Mouse (Mus musculus): Measurements from ENCODE around the gene Ate1.

Gene Ate1

GRCm38 (mm10) chr7:130407622-130408021 lies 112.5 kb downstream of the Ate1 start:
- in situ Hi-C loops (cut with MseI, MboI): no loop called here

- in situ Hi-C loops (cut with MseI, MboI): no loop called here
Observed at GRCm38 (mm10) chr7:130403346-130403745, 116.8 kb downstream of the Ate1 start.

GRCm38 (mm10) chr7:130394697-130395096 lies 125.5 kb downstream of the Ate1 start:
- in situ Hi-C loops (cut with MseI, MboI): loop anchor here in 1 of 2 experiments (25.0 kb wide), 1 partner anchor 732 kb away; no protein-coding TSS in a partner anchor

- in situ Hi-C loops (cut with MseI, MboI): loop anchor here in 1 of 2 experiments (25.0 kb wide), 1 partner anchor 728 kb away; no protein-coding TSS in a partner anchor
Observed at GRCm38 (mm10) chr7:130390060-130390459, 130.1 kb downstream of the Ate1 start.

- in situ Hi-C loops (cut with MseI, MboI): loop anchor here in 1 of 2 experiments (25.0 kb wide), 1 partner anchor 724 kb away; no protein-coding TSS in a partner anchor
Observed at GRCm38 (mm10) chr7:130386308-130386707, 133.9 kb downstream of the Ate1 start.

GRCm38 (mm10) chr7:130385732-130386294 lies 134.4 kb downstream of the Ate1 start:
- in situ Hi-C loops (cut with MseI, MboI): loop anchor here in 1 of 2 experiments (25.0 kb wide), 1 partner anchor 724 kb away; no protein-coding TSS in a partner anchor

- in situ Hi-C loops (cut with MseI, MboI): loop anchor here in 1 of 2 experiments (25.0 kb wide), 1 partner anchor 720 kb away; no protein-coding TSS in a partner anchor
Observed at GRCm38 (mm10) chr7:130382126-130382525, 138.0 kb downstream of the Ate1 start.

- in situ Hi-C loops (cut with MseI, MboI): loop anchor here in 1 of 2 experiments (25.0 kb wide), 1 partner anchor 719 kb away; no protein-coding TSS in a partner anchor
Observed at GRCm38 (mm10) chr7:130381387-130381951, 138.7 kb downstream of the Ate1 start.

- in situ Hi-C loops (cut with MseI, MboI): loop anchor here in 1 of 2 experiments (25.0 kb wide), 1 partner anchor 719 kb away; no protein-coding TSS in a partner anchor
Observed at GRCm38 (mm10) chr7:130380769-130381355, 139.3 kb downstream of the Ate1 start.

GRCm38 (mm10) chr7:130380367-130380766 lies 139.8 kb downstream of the Ate1 start:
- in situ Hi-C loops (cut with MseI, MboI): loop anchor here in 1 of 2 experiments (25.0 kb wide), 1 partner anchor 718 kb away; no protein-coding TSS in a partner anchor

GRCm38 (mm10) chr7:130379886-130380285 lies 140.3 kb downstream of the Ate1 start:
- in situ Hi-C loops (cut with MseI, MboI): loop anchor here in 1 of 2 experiments (25.0 kb wide), 1 partner anchor 718 kb away; no protein-coding TSS in a partner anchor

GRCm38 (mm10) chr7:130378308-130378707 lies 141.9 kb downstream of the Ate1 start:
- in situ Hi-C loops (cut with MseI, MboI): loop anchor here in 1 of 2 experiments (25.0 kb wide), 1 partner anchor 716 kb away; no protein-coding TSS in a partner anchor

GRCm38 (mm10) chr7:130374311-130374710 lies 145.9 kb downstream of the Ate1 start:
- in situ Hi-C loops (cut with MseI, MboI): no loop called here

- in situ Hi-C loops (cut with MseI, MboI): no loop called here
Observed at GRCm38 (mm10) chr7:130368827-130369641, 151.1 kb downstream of the Ate1 start.

GRCm38 (mm10) chr7:130368036-130368826 lies 151.9 kb downstream of the Ate1 start:
- in situ Hi-C loops (cut with MseI, MboI): no loop called here

- in situ Hi-C loops (cut with MseI, MboI): no loop called here
Observed at GRCm38 (mm10) chr7:130367222-130368035, 152.7 kb downstream of the Ate1 start.

- in situ Hi-C loops (cut with MseI, MboI): no loop called here
Observed at GRCm38 (mm10) chr7:130365711-130366110, 154.5 kb downstream of the Ate1 start.
